Mouse (Mus musculus) midbrain, embryonic 13.5 days (tissue): ENCODE data around the gene Kazn. TPM values are rescaled to one million over a fixed set of nuclear protein-coding genes. Genes with fewer than 3 reads are reported as not detected.
A peak's percentile ranks its signal among the peaks of the same experiment; 100 is the strongest.

ENCODE experiments used
- ATAC-seq: fragments of 200-750 bp; cut with Nextera tagmentation; 2 replicates; pipeline ENCODE4 v1.8.0; 2017; ENCODE audit warnings: mild to moderate bottlenecking, moderate TSS enrichment, moderate library complexity
- H3K27ac ChIP-seq: fragments of 300-500 bp; sonication (generic); 2 replicates; pipeline ENCODE4 v1.5.1; 2015; ENCODE audit warnings: inconsistent platforms, mild to moderate bottlenecking, moderate library complexity
- H3K27me3 ChIP-seq: fragments of 300-500 bp; sonication (generic); 2 replicates; pipeline ENCODE4 v1.6.1; 2015; ENCODE audit warnings: mild to moderate bottlenecking, inconsistent platforms
- H3K36me3 ChIP-seq: fragments of 300-500 bp; sonication (generic); 2 replicates; pipeline ENCODE4 v1.6.1; 2015; ENCODE audit warnings: mild to moderate bottlenecking, inconsistent platforms
- H3K4me1 ChIP-seq: fragments of 300-500 bp; sonication (generic); replicated peaks from 2 replicates; pipeline ENCODE4 v1.6.1; 2015; ENCODE audit warnings: inconsistent platforms
- H3K4me2 ChIP-seq: fragments of 300-500 bp; sonication (generic); replicated peaks from 2 replicates; pipeline ENCODE4 v1.6.1; 2015; ENCODE audit warnings: moderate library complexity, mild to moderate bottlenecking, inconsistent platforms
- H3K4me3 ChIP-seq: fragments of 300-500 bp; sonication (generic); replicated peaks from 2 replicates; pipeline ENCODE4 v1.5.1; 2015; ENCODE audit warnings: mild to moderate bottlenecking, inconsistent platforms
- H3K9ac ChIP-seq: fragments of 300-500 bp; sonication (generic); replicated peaks from 2 replicates; pipeline ENCODE4 v1.6.1; 2015; ENCODE audit warnings: mild to moderate bottlenecking, inconsistent platforms
- H3K9me3 ChIP-seq: fragments of 300-500 bp; sonication (generic); 2 replicates; pipeline ENCODE4 v1.6.1; 2016; ENCODE audit warnings: mild to moderate bottlenecking, inconsistent platforms
- WGBS: fragments of 180-500 bp; shearing (Covaris S2); methylation state at CpG from one replicate; pipeline ENCODE4 v1.1.7; 2015; 5-methylcytosine and 5-hydroxymethylcytosine counted together
- polyA plus RNA-seq: library from polyadenylated mRNA; unstranded; fragments of >200 nt; fragmentation: Nextera tagmentation; extraction: Ambion mirVana; gene quantifications from 2 replicates; pipeline ENCODE4 v1.2.1, GENCODE M21; 2015

Kazn gene
- polyA plus RNA-seq, 1 experiment from 2014 or later = 23.5 TPM

- H3K27me3 ChIP-seq = no peaks in the 10 kb centered on the region
- H3K9ac ChIP-seq = no peak overlapping the region
- 57% methylated on average over 4 of the region's 4 CpGs for WGBS
- H3K4me3 ChIP-seq = no peak overlapping the region
- H3K9me3 ChIP-seq = no peaks in the 10 kb centered on the region
- no peak overlapping the region for H3K4me2 ChIP-seq
- ATAC-seq = no peak
- H3K36me3 ChIP-seq = no peaks in the 10 kb centered on the region
- no peak overlapping the region for H3K27ac ChIP-seq
- peaks cover 6% of the 10 kb centered on the region; the same call in 1 of the 2 replicates for H3K4me1 ChIP-seq
These were observed 22.5 kb upstream of the Kazn start for GRCm38 (mm10) chr4:142261725-142262124.

DNA sequence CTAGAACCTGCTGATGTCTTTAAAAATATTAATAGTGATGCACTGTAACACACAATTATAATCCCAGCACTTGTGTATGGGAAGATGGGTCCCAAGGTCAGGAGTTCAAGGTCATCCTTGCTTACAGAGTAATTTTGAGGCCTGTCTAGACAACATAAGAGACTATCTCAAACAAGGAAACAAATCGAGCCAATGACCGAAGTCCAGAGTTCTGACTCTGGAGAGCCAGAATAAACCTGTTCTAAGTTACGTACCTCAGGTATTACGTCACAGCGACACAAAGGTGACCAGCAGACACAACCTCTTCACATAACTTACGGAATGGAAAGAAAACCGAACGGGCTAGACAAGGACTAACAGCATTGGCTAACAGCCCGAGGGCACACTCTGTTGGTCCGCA, 19.5 kb upstream of the Kazn start:
- no peak overlapping the region for H3K4me3 ChIP-seq
- WGBS = 97% methylated on average over 10 of the region's 10 CpGs
- no peak overlapping the region for H3K4me2 ChIP-seq
- H3K9me3 ChIP-seq = no peaks in the 10 kb centered on the region
- no peak overlapping the region for H3K9ac ChIP-seq
- H3K36me3 ChIP-seq = no peaks in the 10 kb centered on the region
- H3K27me3 ChIP-seq = no peaks in the 10 kb centered on the region
- no peak overlapping the region for H3K27ac ChIP-seq
- no peak for ATAC-seq
- peaks cover 5% of the 10 kb centered on the region; the same call in 1 of the 2 replicates for H3K4me1 ChIP-seq

GRCm38 (mm10) chr4:142254088-142254487, 14.9 kb upstream of the Kazn start:
- Histone ChIP-seq H3K27me3 (no peaks in the 10 kb centered on the region), H3K4me1 (peaks cover 16% of the 10 kb centered on the region), H3K9me3 (no peaks in the 10 kb centered on the region), H3K4me2 (no peak overlapping the region), H3K36me3 (no peaks in the 10 kb centered on the region), H3K27ac (no peak overlapping the region), H3K9ac (no peak overlapping the region), H3K4me3 (no peak overlapping the region)
- no peak for ATAC-seq
- 76% methylated on average over 6 of the region's 6 CpGs for WGBS

DNA sequence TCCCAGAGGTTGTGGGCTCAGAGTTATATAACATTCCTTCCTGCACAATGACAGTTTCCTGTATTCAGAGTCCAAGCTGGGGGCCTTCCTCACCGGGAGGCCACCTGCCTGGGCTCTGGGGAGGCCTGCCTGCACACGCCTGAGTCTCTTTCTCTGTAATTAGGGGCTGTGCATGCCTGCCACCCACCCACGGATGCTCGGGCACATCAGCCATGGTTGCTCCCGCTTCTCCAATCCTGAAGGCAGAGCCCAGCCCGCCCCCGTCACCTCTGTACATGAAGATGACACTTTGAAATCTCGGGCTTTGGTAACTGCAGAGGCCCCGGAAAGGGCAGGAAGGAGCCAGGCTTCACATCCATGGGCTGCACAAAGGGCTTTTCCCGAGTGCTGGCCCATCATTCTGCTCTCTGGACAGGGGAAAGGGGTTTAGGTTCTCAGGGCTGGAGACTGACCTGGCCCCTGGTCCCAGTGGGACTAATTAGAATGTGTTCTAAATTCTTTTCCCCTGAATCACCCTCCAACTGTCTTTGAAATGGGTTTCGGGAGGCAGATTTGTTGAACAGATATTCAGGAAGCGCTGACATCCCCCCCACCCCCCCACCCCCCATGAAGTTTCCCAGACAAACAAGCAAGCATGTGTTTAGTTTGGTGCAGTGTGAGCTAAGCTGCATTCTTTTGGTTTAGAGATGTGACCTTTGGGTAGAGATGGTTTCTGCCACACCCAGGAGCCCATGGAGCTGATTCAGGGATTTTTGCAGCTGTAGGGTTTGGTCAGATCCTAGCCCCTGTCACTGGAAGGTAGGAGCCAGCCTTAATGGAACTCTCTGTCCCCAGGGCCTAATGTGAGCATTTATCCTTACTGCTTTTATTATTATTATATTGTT, 12.5 kb upstream of the Kazn start:
- no peak overlapping the region for H3K4me3 ChIP-seq
- H3K27me3 ChIP-seq = no peaks in the 10 kb centered on the region
- no peaks in the 10 kb centered on the region for H3K9me3 ChIP-seq
- peak overlapping the region; percentile 44; the same call in 1 of the 2 replicates for H3K27ac ChIP-seq
- WGBS = 47% methylated on average over 12 of the region's 12 CpGs
- no peaks in the 10 kb centered on the region for H3K36me3 ChIP-seq
- H3K9ac ChIP-seq = peak overlapping the region; percentile 28; the same call in 1 of the 2 replicates
- ATAC-seq = no peak
- peaks cover 24% of the 10 kb centered on the region for H3K4me1 ChIP-seq
- H3K4me2 ChIP-seq = no peak overlapping the region

DNA sequence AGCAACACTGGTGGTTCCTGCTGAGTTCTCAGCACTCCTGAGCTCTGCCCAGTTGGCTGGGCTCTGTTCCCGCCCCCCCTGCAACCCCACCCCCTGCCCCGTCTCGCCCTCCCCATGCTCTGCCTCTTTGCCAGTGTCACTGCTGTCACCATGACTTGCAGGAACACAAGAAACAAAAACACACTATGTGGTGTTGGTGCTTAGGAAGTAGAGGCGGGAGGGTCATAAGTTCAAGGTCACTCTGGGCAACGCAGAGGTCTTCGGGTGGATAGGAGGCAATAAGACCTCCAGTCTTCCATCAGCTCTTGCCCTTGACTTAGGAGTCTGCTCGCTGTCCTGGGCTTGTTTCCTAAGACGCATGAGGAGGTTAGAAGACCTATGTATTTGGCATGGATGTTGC, 10.9 kb upstream of the Kazn start:
- H3K36me3 ChIP-seq = no peaks in the 10 kb centered on the region
- H3K4me3 ChIP-seq = no peak overlapping the region
- peak; percentile 2; the same call in 1 of the 2 replicates for ATAC-seq
- H3K27me3 ChIP-seq = no peaks in the 10 kb centered on the region
- peaks cover 31% of the 10 kb centered on the region for H3K4me1 ChIP-seq
- 95% methylated on average over 8 of the region's 8 CpGs for WGBS
- H3K9ac ChIP-seq = no peak overlapping the region
- H3K27ac ChIP-seq = no peak overlapping the region
- H3K4me2 ChIP-seq = no peak overlapping the region
- H3K9me3 ChIP-seq = no peaks in the 10 kb centered on the region

DNA sequence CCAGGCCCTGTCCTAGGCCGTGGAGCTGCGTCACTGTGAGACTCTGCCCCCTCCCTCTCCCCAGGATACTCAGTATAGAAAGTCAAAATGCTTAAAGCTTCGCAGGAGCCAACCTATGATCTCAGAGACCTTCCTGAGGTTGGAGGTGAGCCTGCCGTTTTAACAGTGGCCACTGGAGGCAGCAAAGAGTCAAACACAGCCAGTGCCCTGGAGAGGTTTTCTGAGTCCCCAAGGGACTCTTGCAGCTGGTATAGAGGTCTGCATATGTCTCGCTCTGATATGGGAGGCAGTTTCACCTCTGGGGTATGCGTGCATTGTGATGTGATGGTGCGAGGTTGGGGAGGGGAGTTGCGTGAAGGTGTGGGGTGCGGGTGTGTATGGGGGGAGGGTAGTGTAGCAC, 10.2 kb upstream of the Kazn start:
- H3K4me1 ChIP-seq = peaks cover 31% of the 10 kb centered on the region
- H3K9ac ChIP-seq = no peak overlapping the region
- H3K4me2 ChIP-seq = no peak overlapping the region
- 24% methylated on average over 9 of the region's 9 CpGs for WGBS
- no peak overlapping the region for H3K4me3 ChIP-seq
- no peak overlapping the region for H3K27ac ChIP-seq
- H3K36me3 ChIP-seq = no peaks in the 10 kb centered on the region
- H3K27me3 ChIP-seq = no peaks in the 10 kb centered on the region
- peak; percentile 55; the same call in 1 of the 2 replicates for ATAC-seq
- no peaks in the 10 kb centered on the region for H3K9me3 ChIP-seq

DNA sequence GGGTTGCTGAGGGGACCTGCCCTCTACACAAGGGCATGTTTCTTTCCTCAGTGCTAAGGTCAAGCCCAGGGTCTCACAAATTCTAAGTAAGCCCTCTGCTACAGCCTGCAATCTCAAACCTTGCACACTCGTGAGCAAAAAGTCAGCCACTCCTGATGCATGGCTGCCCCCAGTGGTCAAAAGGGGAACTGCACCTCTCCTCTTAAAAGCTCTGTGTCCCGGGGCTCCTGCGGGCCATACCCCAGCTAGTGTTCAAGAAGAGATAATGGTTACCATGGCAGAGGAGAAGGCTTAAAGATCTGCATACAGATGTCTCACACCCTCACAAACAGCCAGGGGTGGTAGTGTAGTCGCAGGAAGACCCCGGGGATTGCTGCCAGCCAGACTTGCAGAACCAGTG, 9.2 kb upstream of the Kazn start:
- no peak overlapping the region for H3K4me2 ChIP-seq
- 3% methylated on average over 5 of the region's 5 CpGs for WGBS
- no peak overlapping the region for H3K4me3 ChIP-seq
- H3K27me3 ChIP-seq = no peaks in the 10 kb centered on the region
- no peaks in the 10 kb centered on the region for H3K9me3 ChIP-seq
- H3K9ac ChIP-seq = no peak overlapping the region
- peak; percentile 49 for ATAC-seq
- no peak overlapping the region for H3K27ac ChIP-seq
- H3K36me3 ChIP-seq = no peaks in the 10 kb centered on the region
- peaks cover 31% of the 10 kb centered on the region for H3K4me1 ChIP-seq

- no peak overlapping the region for H3K4me2 ChIP-seq
- ATAC-seq = no peak
- H3K27ac ChIP-seq = no peak overlapping the region
- no peaks in the 10 kb centered on the region for H3K36me3 ChIP-seq
- peaks cover 24% of the 10 kb centered on the region for H3K4me1 ChIP-seq
- H3K9me3 ChIP-seq = no peaks in the 10 kb centered on the region
- no peak overlapping the region for H3K9ac ChIP-seq
- no peaks in the 10 kb centered on the region for H3K27me3 ChIP-seq
- WGBS = 5% methylated on average over 5 of the region's 5 CpGs
- H3K4me3 ChIP-seq = no peak overlapping the region
These were observed 7.5 kb upstream of the Kazn start for GRCm38 (mm10) chr4:142246698-142247097.

GRCm38 (mm10) chr4:142244641-142245040, 5.4 kb upstream of the Kazn start:
- 0 out of 2 replicates have a peak, but pooled peaks cover 3% of the 10 kb centered on the region for H3K27me3 ChIP-seq
- ATAC-seq = no peak
- 90% methylated on average over 5 of the region's 5 CpGs for WGBS

GRCm38 (mm10) chr4:142242750-142243383, 3.7 kb upstream of the Kazn start:
- Histone ChIP-seq H3K27ac (no peak overlapping the region), H3K9ac (no peak overlapping the region), H3K4me3 (no peak overlapping the region), H3K9me3 (no peaks in the 10 kb centered on the region), H3K27me3 (0 out of 2 replicates have a peak, but pooled peaks cover 7% of the 10 kb centered on the region), H3K36me3 (no peaks in the 10 kb centered on the region), H3K4me1 (peaks cover 31% of the 10 kb centered on the region), H3K4me2 (no peak overlapping the region)
- WGBS = 89% methylated on average over 6 of the region's 6 CpGs
- no peak for ATAC-seq

More at GRCm38 (mm10) chr4:142244641-142245040, 5.4 kb upstream of the Kazn start:
- no peak overlapping the region for H3K4me2 ChIP-seq
- H3K4me1 ChIP-seq = peaks cover 22% of the 10 kb centered on the region
- no peaks in the 10 kb centered on the region for H3K36me3 ChIP-seq
- H3K9ac ChIP-seq = no peak overlapping the region
- no peak overlapping the region for H3K4me3 ChIP-seq
- no peak overlapping the region for H3K27ac ChIP-seq
- H3K9me3 ChIP-seq = no peaks in the 10 kb centered on the region

- Histone ChIP-seq H3K9ac (no peak overlapping the region), H3K9me3 (no peaks in the 10 kb centered on the region), H3K4me1 (peaks cover 36% of the 10 kb centered on the region), H3K27ac (no peak overlapping the region), H3K27me3 (peaks cover 13% of the 10 kb centered on the region), H3K36me3 (no peaks in the 10 kb centered on the region), H3K4me2 (no peak overlapping the region), H3K4me3 (no peak overlapping the region)
- ATAC-seq = no peak
- 90% methylated on average over 4 of the region's 4 CpGs for WGBS
These were observed 3.0 kb upstream of the Kazn start for GRCm38 (mm10) chr4:142242164-142242563.

DNA sequence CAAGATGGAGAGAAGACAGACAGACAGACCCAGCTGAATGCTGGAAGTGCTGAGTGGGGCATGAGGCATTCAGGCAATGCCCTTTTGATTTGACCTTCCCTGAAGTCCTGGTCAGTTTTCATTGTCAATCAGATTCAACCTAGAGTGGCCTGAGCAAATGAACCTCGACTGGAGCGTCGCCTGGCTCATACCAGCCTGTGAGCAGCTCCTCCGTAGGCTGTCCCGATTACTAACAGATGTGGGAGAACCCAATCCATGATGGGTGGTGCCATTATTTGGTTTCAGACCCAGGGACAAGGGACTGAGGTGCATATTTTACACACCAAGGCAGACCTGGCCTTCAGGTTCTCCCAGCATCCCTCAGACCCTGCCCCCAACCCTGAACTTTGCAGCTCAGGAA, 1.7 kb upstream of the Kazn start:
- WGBS = 51% methylated on average over 5 of the region's 5 CpGs
- Histone ChIP-seq H3K4me1 (peaks cover 27% of the 10 kb centered on the region), H3K27me3 (peaks cover 16% of the 10 kb centered on the region), H3K4me3 (no peak overlapping the region), H3K9me3 (no peaks in the 10 kb centered on the region), H3K36me3 (no peaks in the 10 kb centered on the region), H3K9ac (no peak overlapping the region), H3K4me2 (no peak overlapping the region), H3K27ac (no peak overlapping the region; the same call in 1 of the 2 replicates)
- no peak for ATAC-seq
